Mouse (Mus musculus) thymus, adult 2 months (tissue): ENCODE data around the gene Sephs2. TPM values are rescaled to one million over a fixed set of nuclear protein-coding genes. Genes with fewer than 3 reads are reported as not detected.

Experiments used
- DNase-seq: peaks from one replicate; pipeline ENCODE4 v3.0.0; 2021
- H3K27ac ChIP-seq: fragments of 200-500 bp; 2 replicates; pipeline ENCODE4 v1.5.1; 2012; ENCODE audit warnings: low read length, control low read depth; ENCODE audit not compliant: control insufficient read depth, insufficient read depth
- H3K27me3 ChIP-seq: fragments of 200-500 bp; 2 replicates; pipeline ENCODE4 v1.6.1; 2012; ENCODE audit warnings: mild to moderate bottlenecking, low read length, moderate library complexity, mixed read lengths; ENCODE audit not compliant: control insufficient read depth, insufficient read depth
- H3K36me3 ChIP-seq: fragments of 200-500 bp; 2 replicates; pipeline ENCODE4 v1.6.1; 2012; ENCODE audit warnings: mild to moderate bottlenecking, low read length, moderate library complexity; ENCODE audit not compliant: control insufficient read depth, insufficient read depth
- H3K4me1 ChIP-seq: fragments of 200-500 bp; replicated peaks from 2 replicates; pipeline ENCODE4 v1.6.1; 2012; ENCODE audit warnings: low read length; ENCODE audit not compliant: control insufficient read depth, insufficient read depth
- H3K4me3 ChIP-seq: fragments of 200-500 bp; 2 replicates; pipeline ENCODE4 v1.5.1; 2012; ENCODE audit warnings: mild to moderate bottlenecking, low read length, control low read depth, moderate library complexity; ENCODE audit not compliant: control insufficient read depth, insufficient read depth
- CTCF ChIP-seq: fragments of 200-500 bp; IDR thresholded peaks from 2 replicates; pipeline ENCODE4 v1.5.1; 2012; ENCODE audit warnings: mild to moderate bottlenecking, control low read depth, low read length, moderate library complexity, borderline replicate concordance; ENCODE audit not compliant: control insufficient read depth, poor library complexity, insufficient read depth; ENCODE audit errors: extremely low read depth
- POLR2A ChIP-seq: fragments of 200-500 bp; IDR thresholded peaks from 2 replicates; pipeline ENCODE4 v1.6.1; 2012; ENCODE audit warnings: mild to moderate bottlenecking, low read length, control low read depth, moderate library complexity; ENCODE audit not compliant: control insufficient read depth, poor library complexity, insufficient read depth; ENCODE audit errors: extremely low read depth
- WGBS: fragments of 180-500 bp; shearing (Covaris S2); methylation state at CpG from one replicate; pipeline ENCODE4 v1.1.7; 2018; 5-methylcytosine and 5-hydroxymethylcytosine counted together
- polyA plus RNA-seq: library from polyadenylated mRNA; depleted of rRNA; stranded (reverse); fragments of >200 nt; gene quantifications from 2 replicates; pipeline ENCODE4 v1.2.3, GENCODE M21; 2012; rRNA removed

Gene Sephs2
- polyA plus RNA-seq = 37.2 and 46.3 TPM in 2 replicates

- H3K4me3 ChIP-seq = peak within 1 kb of the TSS; percentile 63
- H3K36me3 ChIP-seq = no peaks in the 10 kb centered on the region
- TF ChIP-seq POLR2A (peak; percentile 93), CTCF (no peak)
- peak; percentile 92 for DNase-seq
- 4% methylated on average over 39 of the region's 39 CpGs for WGBS
- peaks cover 23% of the 10 kb centered on the region for H3K4me1 ChIP-seq
- no peaks in the 10 kb centered on the region for H3K27me3 ChIP-seq
- no peak within 1 kb of the TSS for H3K27ac ChIP-seq
Measured at GRCm38 (mm10) chr7:127273925-127274789, at the start of gene Sephs2. Gene Sephs2, minus strand, starts transcription at chr7:127274055.

GRCm38 (mm10) chr7:127322085-127322484 lies 48.2 kb upstream of the Sephs2 start:
- WGBS = 75% methylated on average over 5 of the region's 5 CpGs
- Histone ChIP-seq H3K27ac (no peak overlapping the region), H3K4me3 (no peak overlapping the region), H3K36me3 (peaks cover 75% of the 10 kb centered on the region), H3K27me3 (no peaks in the 10 kb centered on the region), H3K4me1 (no peaks in the 10 kb centered on the region)
- no peak for DNase-seq
- TF ChIP-seq CTCF = no peak

GRCm38 (mm10) chr7:127321106-127321505 lies 47.3 kb upstream of the Sephs2 start:
- 94% methylated on average over 4 of the region's 4 CpGs for WGBS

GRCm38 (mm10) chr7:127313912-127314311 lies 40.1 kb upstream of the Sephs2 start:
- no peak for TF ChIP-seq CTCF
- no peak for TF ChIP-seq POLR2A
- H3K27me3 ChIP-seq = no peaks in the 10 kb centered on the region
- no peak for DNase-seq
- no peak overlapping the region for H3K4me3 ChIP-seq
- H3K36me3 ChIP-seq = peaks cover 92% of the 10 kb centered on the region
- 77% methylated on average over 8 of the region's 8 CpGs for WGBS
- no peak overlapping the region for H3K27ac ChIP-seq
- H3K4me1 ChIP-seq = no peaks in the 10 kb centered on the region; the same call in 1 of the 2 replicates

More at GRCm38 (mm10) chr7:127321106-127321505, 47.3 kb upstream of the Sephs2 start:
- Histone ChIP-seq H3K4me1 (no peaks in the 10 kb centered on the region), H3K36me3 (peaks cover 82% of the 10 kb centered on the region), H3K4me3 (no peak overlapping the region), H3K27ac (no peak overlapping the region), H3K27me3 (no peaks in the 10 kb centered on the region)
- no peak for TF ChIP-seq POLR2A
- no peak for DNase-seq

GRCm38 (mm10) chr7:127309951-127310350 lies 36.1 kb upstream of the Sephs2 start:
- no peak for DNase-seq
- H3K36me3 ChIP-seq = peaks cover 81% of the 10 kb centered on the region
- no peak overlapping the region for H3K4me3 ChIP-seq
- no peaks in the 10 kb centered on the region for H3K27me3 ChIP-seq
- 95% methylated on average over 12 of the region's 12 CpGs for WGBS
- H3K4me1 ChIP-seq = peaks cover 14% of the 10 kb centered on the region
- TF ChIP-seq CTCF (no peak), POLR2A (no peak)
- no peak overlapping the region for H3K27ac ChIP-seq

GRCm38 (mm10) chr7:127308887-127309286 lies 35.0 kb upstream of the Sephs2 start:
- TF ChIP-seq POLR2A = no peak
- no peak for TF ChIP-seq CTCF
- Histone ChIP-seq H3K27ac (peak overlapping the region; percentile 84), H3K27me3 (no peaks in the 10 kb centered on the region), H3K4me3 (no peak overlapping the region), H3K4me1 (peaks cover 14% of the 10 kb centered on the region), H3K36me3 (peaks cover 80% of the 10 kb centered on the region)
- WGBS = 92% methylated on average over 4 of the region's 4 CpGs
- DNase-seq = peak; percentile 66
